Mouse (Mus musculus) E14TG2a.4 (cell line): ENCODE results near the gene Chid1.

Experiments used
- H3K27me3 ChIP-seq: 2 replicates; pipeline ENCODE4 v1.6.1; 2014; ENCODE audit warnings: low read length, control low read depth; ENCODE audit not compliant: insufficient read depth
- H3K36me3 ChIP-seq: 2 replicates; pipeline ENCODE4 v1.6.1; 2014; ENCODE audit warnings: low read length, control low read depth; ENCODE audit not compliant: insufficient read depth
- H3K4me1 ChIP-seq: replicated peaks from 2 replicates; pipeline ENCODE4 v1.6.1; 2014; ENCODE audit warnings: low read depth, low read length, control low read depth
- H3K4me3 ChIP-seq: replicated peaks from 2 replicates; pipeline ENCODE4 v1.5.1; 2014; ENCODE audit warnings: mild to moderate bottlenecking, low read length
- H3K9me3 ChIP-seq: 2 replicates; pipeline ENCODE4 v1.6.1; 2014; ENCODE audit warnings: low read length, control low read depth
- CTCF ChIP-seq: conservative IDR thresholded peaks from 2 replicates; pipeline ENCODE4 v1.5.1; 2014; ENCODE audit warnings: low read length
- NANOG ChIP-seq: IDR thresholded peaks from 2 replicates; pipeline ENCODE4 v1.6.1; 2014; ENCODE audit warnings: borderline replicate concordance, low read length, mixed read lengths
- POU5F1 ChIP-seq: IDR thresholded peaks from 2 replicates; pipeline ENCODE4 v1.6.1; 2014; ENCODE audit warnings: low read length, borderline replicate concordance

Gene Chid1

GRCm38 (mm10) chr7:141539556-141540311 lies at the start of gene Chid1:
Gene Chid1 (minus strand): TSS chr7:141539857.
- Histone ChIP-seq H3K4me3 (peak within 1 kb of the TSS; percentile 93), H3K36me3 (no peaks in the 10 kb centered on the region), H3K27me3 (peaks cover 4% of the 10 kb centered on the region; the same call in 1 of the 2 replicates), H3K9me3 (no peaks in the 10 kb centered on the region), H3K4me1 (peaks cover 29% of the 10 kb centered on the region)
- 0 out of 2 replicates have a peak, but pooled peaks have one; percentile 12 for TF ChIP-seq NANOG
- TF ChIP-seq CTCF, result no peak
- TF ChIP-seq POU5F1, result no peak

DNA sequence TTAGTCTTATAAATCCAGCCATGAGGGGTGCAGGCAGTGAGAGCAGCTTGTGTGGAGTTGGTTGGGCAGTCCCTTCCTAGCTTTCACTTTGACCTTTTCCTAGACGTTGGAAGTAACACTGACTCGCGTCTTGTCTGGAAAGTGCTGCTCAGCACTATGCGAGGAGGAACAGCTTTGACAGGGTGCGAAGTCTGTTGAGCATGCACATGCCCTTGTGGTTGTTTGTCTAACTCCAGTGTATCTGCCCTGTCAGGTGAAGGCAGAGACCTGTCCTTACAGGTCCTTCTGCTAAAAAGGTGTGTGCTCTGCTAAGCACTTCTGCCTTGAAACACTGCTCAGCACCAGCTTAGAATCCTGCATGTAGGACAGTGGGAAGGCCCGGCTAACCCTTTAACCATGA lies 49.2 kb upstream of the Chid1 start:
- Histone ChIP-seq H3K4me3 (no peak overlapping the region), H3K27me3 (no peaks in the 10 kb centered on the region), H3K9me3 (no peaks in the 10 kb centered on the region), H3K4me1 (peaks cover 34% of the 10 kb centered on the region), H3K36me3 (peaks cover 64% of the 10 kb centered on the region)
- TF ChIP-seq NANOG (no peak), CTCF (no peak), POU5F1 (no peak)

- Histone ChIP-seq H3K9me3 (no peaks in the 10 kb centered on the region), H3K4me1 (peaks cover 34% of the 10 kb centered on the region), H3K27me3 (no peaks in the 10 kb centered on the region), H3K36me3 (peaks cover 49% of the 10 kb centered on the region), H3K4me3 (no peak overlapping the region)
- TF ChIP-seq CTCF, result no peak
- no peak for TF ChIP-seq NANOG
- TF ChIP-seq POU5F1, result no peak
Observed at GRCm38 (mm10) chr7:141585881-141586280, 46.2 kb upstream of the Chid1 start.

GRCm38 (mm10) chr7:141585288-141585687 lies 45.6 kb upstream of the Chid1 start:
- peaks cover 43% of the 10 kb centered on the region for H3K36me3 ChIP-seq
- H3K9me3 ChIP-seq, result no peaks in the 10 kb centered on the region
- H3K4me1 ChIP-seq, result peaks cover 34% of the 10 kb centered on the region
- TF ChIP-seq NANOG (no peak), POU5F1 (no peak), CTCF (no peak)
- no peaks in the 10 kb centered on the region for H3K27me3 ChIP-seq
- no peak overlapping the region for H3K4me3 ChIP-seq

GRCm38 (mm10) chr7:141584048-141584841 lies 44.6 kb upstream of the Chid1 start:
- peaks cover 34% of the 10 kb centered on the region for H3K4me1 ChIP-seq
- no peaks in the 10 kb centered on the region for H3K9me3 ChIP-seq
- no peak for TF ChIP-seq POU5F1
- no peak for TF ChIP-seq NANOG
- peak; percentile 26; the same call in 1 of the 2 replicates for TF ChIP-seq CTCF
- H3K36me3 ChIP-seq, result peaks cover 35% of the 10 kb centered on the region
- H3K4me3 ChIP-seq, result no peak overlapping the region
- H3K27me3 ChIP-seq, result no peaks in the 10 kb centered on the region

DNA sequence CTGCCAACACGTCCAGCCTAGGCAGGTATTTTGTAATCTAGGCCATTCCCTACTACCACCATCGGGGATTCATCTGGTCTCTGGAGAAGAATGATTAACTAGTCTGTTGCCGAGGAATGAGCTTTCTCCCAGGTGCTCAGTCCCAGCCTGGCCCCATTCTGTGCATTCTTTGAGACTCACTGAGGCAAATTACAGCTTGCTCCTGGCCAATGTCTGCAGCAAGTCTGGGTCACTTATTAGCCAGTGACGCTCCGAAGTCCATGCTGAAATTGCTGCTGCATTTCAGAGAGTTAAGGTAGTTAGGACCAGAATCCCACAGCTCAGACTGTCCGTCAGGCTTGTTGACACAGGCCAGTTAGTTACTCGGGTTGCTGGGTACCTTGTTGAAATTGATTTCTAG lies 41.7 kb upstream of the Chid1 start:
- Histone ChIP-seq H3K4me3 (no peak overlapping the region), H3K36me3 (peaks cover 43% of the 10 kb centered on the region), H3K9me3 (no peaks in the 10 kb centered on the region), H3K27me3 (no peaks in the 10 kb centered on the region), H3K4me1 (peaks cover 44% of the 10 kb centered on the region)
- no peak for TF ChIP-seq NANOG
- no peak for TF ChIP-seq POU5F1
- no peak for TF ChIP-seq CTCF

GRCm38 (mm10) chr7:141578943-141579342 lies 39.3 kb upstream of the Chid1 start:
- no peaks in the 10 kb centered on the region for H3K27me3 ChIP-seq
- H3K4me3 ChIP-seq, result no peak overlapping the region
- H3K36me3 ChIP-seq, result peaks cover 28% of the 10 kb centered on the region
- H3K9me3 ChIP-seq, result no peaks in the 10 kb centered on the region
- peaks cover 46% of the 10 kb centered on the region for H3K4me1 ChIP-seq
- TF ChIP-seq NANOG (no peak), CTCF (no peak), POU5F1 (no peak)

DNA sequence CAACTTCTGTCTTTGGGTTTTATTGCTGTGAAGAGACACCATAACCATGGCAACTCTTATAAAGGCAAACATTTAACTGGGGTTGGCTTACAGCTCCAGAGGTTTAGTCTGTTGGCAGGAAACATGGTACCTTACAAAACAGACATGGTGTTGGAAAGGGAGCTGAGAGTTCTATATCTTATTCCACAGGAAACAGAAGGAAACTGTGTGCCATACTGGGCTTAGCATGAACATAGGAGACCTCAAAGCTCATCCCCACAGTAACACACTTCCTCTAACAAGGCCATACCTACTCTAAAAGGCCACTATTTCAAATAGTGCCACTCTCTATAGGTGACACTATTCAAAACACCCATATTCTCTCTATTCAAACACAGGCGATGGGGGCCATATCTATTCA lies 38.9 kb upstream of the Chid1 start:
- H3K4me1 ChIP-seq, result peaks cover 50% of the 10 kb centered on the region

More for the DNA sequence above, 38.9 kb upstream of the Chid1 start:
- H3K27me3 ChIP-seq, result no peaks in the 10 kb centered on the region
- peaks cover 28% of the 10 kb centered on the region for H3K36me3 ChIP-seq
- no peaks in the 10 kb centered on the region for H3K9me3 ChIP-seq
- no peak for TF ChIP-seq POU5F1
- no peak for TF ChIP-seq NANOG
- no peak for TF ChIP-seq CTCF
- H3K4me3 ChIP-seq, result no peak overlapping the region
